Mouse (Mus musculus) lung, embryonic 14.5 days (tissue): ENCODE measurements around the gene Olfr1281. TPM values are rescaled to one million over a fixed set of nuclear protein-coding genes. Genes with fewer than 3 reads are reported as not detected.

Experiments used
- ATAC-seq: fragments of 200-750 bp; cut with Nextera tagmentation; 2 replicates; pipeline ENCODE4 v1.8.0; 2017; ENCODE audit warnings: mild to moderate bottlenecking, moderate TSS enrichment, moderate library complexity; ENCODE audit not compliant: insufficient read depth
- DNase-seq: peaks from one replicate; pipeline ENCODE4 v3.0.0-alpha.2; 2015
- H3K27ac ChIP-seq: fragments of 300-500 bp; sonication (generic); 2 replicates; pipeline ENCODE4 v1.5.1; 2014; ENCODE audit warnings: low read depth, mild to moderate bottlenecking, moderate library complexity
- H3K27me3 ChIP-seq: fragments of 300-500 bp; sonication (generic); 2 replicates; pipeline ENCODE4 v1.6.1; 2014; ENCODE audit warnings: low read length, control low read depth; ENCODE audit not compliant: insufficient read depth
- H3K36me3 ChIP-seq: fragments of 300-500 bp; sonication (generic); 2 replicates; pipeline ENCODE4 v1.6.1; 2014; ENCODE audit warnings: control low read depth; ENCODE audit not compliant: insufficient read depth
- H3K4me1 ChIP-seq: fragments of 300-500 bp; sonication (generic); 2 replicates; pipeline ENCODE4 v1.6.1; 2014; ENCODE audit warnings: antibody characterized with exemption, control low read depth; ENCODE audit not compliant: insufficient read depth
- H3K4me2 ChIP-seq: fragments of 300-500 bp; sonication (generic); 2 replicates; pipeline ENCODE4 v1.6.1; 2014; ENCODE audit warnings: mild to moderate bottlenecking
- H3K4me3 ChIP-seq: fragments of 300-500 bp; sonication (generic); 2 replicates; pipeline ENCODE4 v1.5.1; 2014; ENCODE audit warnings: low read depth, low read length
- H3K9ac ChIP-seq: fragments of 300-500 bp; sonication (generic); 2 replicates; pipeline ENCODE4 v1.6.1; 2014
- H3K9me3 ChIP-seq: fragments of 300-500 bp; sonication (generic); 2 replicates; pipeline ENCODE4 v1.6.1; 2016; ENCODE audit warnings: low read depth, low read length, control low read depth
- CTCF ChIP-seq: IDR thresholded peaks from 2 replicates; pipeline ENCODE4 v1.5.1; 2016; ENCODE audit warnings: antibody characterized with exemption, low read depth
- WGBS: fragments of 180-500 bp; shearing (Covaris S2); extraction: QIAGEN DNeasy Blood & Tissue Kit; methylation state at CpG from one replicate; pipeline ENCODE4 v1.1.7; 2014; 5-methylcytosine and 5-hydroxymethylcytosine counted together
- polyA plus RNA-seq: library from polyadenylated mRNA; unstranded; fragments of >200 nt; fragmentation: Nextera tagmentation; extraction: Ambion mirVana; gene quantifications from 2 replicates; pipeline ENCODE4 v1.2.1, GENCODE M21; 2014

The Olfr1281 gene
- polyA plus RNA-seq, 1 experiment from 2014 or later: not detected

DNA sequence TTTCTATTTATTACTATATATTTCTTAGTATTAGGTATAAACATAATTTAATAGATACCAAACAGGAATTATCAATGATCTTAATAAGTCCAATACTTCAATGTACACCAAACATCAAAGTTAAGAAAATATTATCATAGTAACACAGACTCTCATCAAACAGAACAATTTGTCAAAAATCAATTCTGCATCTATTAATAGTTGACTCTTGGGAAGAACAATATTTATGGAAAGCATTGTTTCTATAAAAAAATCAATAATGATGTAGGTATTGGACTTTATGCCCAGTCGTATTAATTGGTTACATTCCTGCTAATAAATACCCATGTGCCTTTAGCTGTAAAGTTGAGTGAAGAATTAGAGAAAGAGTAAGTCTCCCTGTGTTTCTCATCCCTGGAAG, 48.9 kb downstream of the Olfr1281 start, which contains the start of gene Olfr1284:
TSS of gene Olfr1284 (plus strand) at position 301 of the 400 bp plus-strand sequence.
- H3K9ac ChIP-seq: no peak within 1 kb of the TSS
- no peaks in the 10 kb centered on the region for H3K27me3 ChIP-seq
- ATAC-seq: no peak
- H3K4me3 ChIP-seq: no peak within 1 kb of the TSS
- H3K4me1 ChIP-seq: no peaks in the 10 kb centered on the region
- no peaks in the 10 kb centered on the region for H3K9me3 ChIP-seq
- no peak for DNase-seq
- no peak for TF ChIP-seq CTCF
- H3K27ac ChIP-seq: no peak within 1 kb of the TSS
- no peak within 1 kb of the TSS for H3K4me2 ChIP-seq
- 88% methylated on average over 1 of the region's 1 CpGs for WGBS
- no peaks in the 10 kb centered on the region for H3K36me3 ChIP-seq

Other genes with a start within 250 kb of the Olfr1281 start
- not detected in 2 replicates for gene Gm13941, start 220.5 kb upstream of the Olfr1281 start, polyA plus RNA-seq
- gene Gm15130, start 173.6 kb upstream of the Olfr1281 start, polyA plus RNA-seq: not detected in 2 replicates
- not detected in 2 replicates for gene 4930430A15Rik, start 96.9 kb upstream of the Olfr1281 start, polyA plus RNA-seq
- gene Olfr1275, start 91.2 kb upstream of the Olfr1281 start, polyA plus RNA-seq: not detected in 2 replicates
- gene Olfr1276, start 72.0 kb upstream of the Olfr1281 start, polyA plus RNA-seq: not detected in 2 replicates
- gene Olfr1277, start 52.4 kb upstream of the Olfr1281 start, polyA plus RNA-seq: not detected in 2 replicates
- gene Olfr1278, start 36.4 kb upstream of the Olfr1281 start, polyA plus RNA-seq: not detected in 2 replicates
- gene Olfr1279, start 25.9 kb upstream of the Olfr1281 start, polyA plus RNA-seq: not detected in 2 replicates
- not detected in 2 replicates for gene Olfr1280, start 12.5 kb upstream of the Olfr1281 start, polyA plus RNA-seq
- gene Olfr1282, start 9.6 kb downstream of the Olfr1281 start, polyA plus RNA-seq: not detected in 2 replicates
- gene Olfr1283, start 40.3 kb downstream of the Olfr1281 start, polyA plus RNA-seq: not detected in 2 replicates
- not detected in 2 replicates for gene Olfr1284, start 49.0 kb downstream of the Olfr1281 start, polyA plus RNA-seq
- gene Olfr1286, start 96.6 kb downstream of the Olfr1281 start, polyA plus RNA-seq: not detected in 2 replicates
- gene Olfr1287, start 122.6 kb downstream of the Olfr1281 start, polyA plus RNA-seq: not detected in 2 replicates
- gene Olfr1288, start 147.6 kb downstream of the Olfr1281 start, polyA plus RNA-seq: not detected in 2 replicates
- gene Olfr1289, start 154.3 kb downstream of the Olfr1281 start, polyA plus RNA-seq: not detected in 2 replicates
- not detected in 2 replicates for gene Olfr1290, start 167.3 kb downstream of the Olfr1281 start, polyA plus RNA-seq
- gene Olfr1291-ps1, start 170.7 kb downstream of the Olfr1281 start, polyA plus RNA-seq: not detected in 2 replicates
- gene Olfr1293-ps, start 198.7 kb downstream of the Olfr1281 start, polyA plus RNA-seq: not detected in 2 replicates
- gene Olfr1294, start 213.8 kb downstream of the Olfr1281 start, polyA plus RNA-seq: not detected in 2 replicates
- not detected in 2 replicates for gene Olfr1295, start 243.2 kb downstream of the Olfr1281 start, polyA plus RNA-seq